Mouse (Mus musculus): Measurements from ENCODE around the gene Etv6.

DNA sequence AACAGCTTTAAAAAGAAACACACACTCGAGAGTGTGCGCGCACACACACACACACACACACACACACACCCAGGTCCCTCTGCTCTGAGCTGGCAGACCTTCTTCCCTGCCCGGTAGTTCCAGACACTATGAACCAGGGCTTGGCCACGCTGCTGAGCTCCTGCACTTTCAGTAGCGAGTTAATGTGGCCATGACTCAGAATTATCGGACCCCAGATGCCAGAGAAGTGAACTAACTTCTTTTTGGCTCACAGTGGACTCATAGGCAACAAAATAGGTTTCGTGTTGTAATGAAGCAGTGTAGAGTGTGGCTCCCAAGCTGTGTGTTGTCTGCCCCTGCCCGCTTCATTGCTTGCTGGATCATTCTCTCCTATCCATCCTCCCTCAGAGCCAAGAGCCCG is 165.1 kb downstream of the Etv6 start:
- TF ChIP-seq ZC3H11A (IDR thresholded peaks at IDR 0.05; ENCODE audit: low read depth, low read length) (no peak), GABPA (IDR thresholded peaks at IDR 0.05; ENCODE audit: low read depth, low read length) (no peak), RAD21 (IDR thresholded peaks at IDR 0.05; ENCODE audit: low read depth, low read length) (no peak), GATA1 (IDR thresholded peaks at IDR 0.05; ENCODE audit: low read depth, low read length) (no peak), HCFC1 (IDR thresholded peaks at IDR 0.05; ENCODE audit: low read depth, low read length) (no peak), CTCF (IDR thresholded peaks at IDR 0.05 in 2 of 3, conservative IDR thresholded peaks at IDR 0.05 in 1 of 3; ENCODE audit: control insufficient read depth in 1 of 3, insufficient read depth in 1 of 3, low read depth in 2 of 3, low read length in 3 of 3, poor library complexity in 1 of 3, severe bottlenecking in 1 of 3) (no peak), TBP (IDR thresholded peaks at IDR 0.05; ENCODE audit: low read depth, low read length) (no peak), USF2 (IDR thresholded peaks at IDR 0.05; ENCODE audit: borderline replicate concordance in 1 of 2, insufficient read depth in 1 of 2, low read depth in 1 of 2, low read length in 2 of 2) (no peak), MAFK (IDR thresholded peaks at IDR 0.05; ENCODE audit: borderline replicate concordance, low read depth, low read length) (no peak), MYC (IDR thresholded peaks at IDR 0.05; ENCODE audit: low read depth, low read length) (no peak), MAX (IDR thresholded peaks at IDR 0.05; ENCODE audit: low read length) (no peak)
